Mouse (Mus musculus) embryo, embryonic 10.5 days (tissue): ENCODE data around the gene Glt8d2.
A peak's percentile ranks its signal among the peaks of the same experiment; 100 is the strongest.
"Not testable (repeated sequence)": the region's sequence is repeated elsewhere in the genome, so short reads cannot be mapped to it uniquely, and the experiment has no call there.

Experiments used
- DNase-seq: peaks from one replicate; pipeline ENCODE4 v3.0.0-alpha.2; 2015; ENCODE audit warnings: low spot score

Gene Glt8d2

GRCm38 (mm10) chr10:82646083-82646482 is 44.4 kb downstream of the Glt8d2 start:
- DNase-seq: no peak

GRCm38 (mm10) chr10:82641481-82641880 is 49.0 kb downstream of the Glt8d2 start:
- no peak for DNase-seq

DNA sequence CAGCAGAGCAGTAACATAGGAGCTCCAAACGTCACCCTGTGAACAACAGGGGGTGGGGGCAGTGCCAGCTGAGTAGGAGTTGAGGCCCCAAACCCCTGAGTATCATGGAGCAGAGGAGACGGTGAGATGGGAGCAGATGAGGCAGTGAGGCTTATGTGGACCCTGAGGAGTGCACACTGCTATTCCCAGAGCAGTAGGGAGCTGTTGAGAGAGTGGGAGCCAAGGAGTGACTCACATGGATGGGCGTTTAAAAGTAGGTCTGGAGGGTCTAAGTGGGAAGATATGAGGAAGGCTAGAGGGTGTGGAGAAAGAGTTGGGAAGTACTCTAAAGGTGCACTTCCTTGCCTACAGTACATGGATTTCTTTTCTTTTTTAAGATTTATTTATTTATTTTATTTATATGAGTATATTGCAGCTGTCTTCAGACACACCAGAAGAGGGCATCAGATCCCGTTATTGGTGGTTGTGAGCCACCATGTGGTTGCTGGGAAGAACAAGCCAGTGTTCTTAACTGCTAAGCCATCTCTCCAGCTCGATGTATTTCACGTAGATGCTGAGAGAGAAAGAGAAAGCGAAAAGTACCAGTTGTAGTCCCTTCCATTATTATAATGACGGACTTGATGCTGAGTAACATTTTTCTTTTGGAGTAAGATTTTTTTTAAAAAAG is 51.3 kb downstream of the Glt8d2 start:
- DNase-seq: no peak

- no peak for DNase-seq
These were observed 54.1 kb downstream of the Glt8d2 start for GRCm38 (mm10) chr10:82636321-82636720.

DNA sequence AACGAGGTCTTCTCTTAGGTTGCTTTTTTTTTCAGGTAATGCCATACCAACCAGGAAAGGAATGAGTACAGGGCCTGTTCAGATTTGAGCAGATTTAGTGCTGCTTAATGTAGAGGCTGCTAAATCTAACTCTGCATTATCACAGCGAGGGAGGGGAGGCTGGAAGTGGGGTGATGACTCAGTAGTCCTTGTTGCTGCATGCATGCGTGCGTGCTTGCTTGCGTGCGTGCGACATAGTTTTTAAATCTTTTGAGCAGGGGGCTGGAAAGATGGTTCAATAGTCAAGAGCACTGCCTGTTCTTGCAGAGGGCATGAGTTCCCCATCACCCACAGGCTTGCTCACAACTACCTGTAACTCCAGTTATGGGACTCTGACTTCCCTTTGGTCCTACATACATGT is 56.1 kb downstream of the Glt8d2 start:
- DNase-seq: no peak

DNA sequence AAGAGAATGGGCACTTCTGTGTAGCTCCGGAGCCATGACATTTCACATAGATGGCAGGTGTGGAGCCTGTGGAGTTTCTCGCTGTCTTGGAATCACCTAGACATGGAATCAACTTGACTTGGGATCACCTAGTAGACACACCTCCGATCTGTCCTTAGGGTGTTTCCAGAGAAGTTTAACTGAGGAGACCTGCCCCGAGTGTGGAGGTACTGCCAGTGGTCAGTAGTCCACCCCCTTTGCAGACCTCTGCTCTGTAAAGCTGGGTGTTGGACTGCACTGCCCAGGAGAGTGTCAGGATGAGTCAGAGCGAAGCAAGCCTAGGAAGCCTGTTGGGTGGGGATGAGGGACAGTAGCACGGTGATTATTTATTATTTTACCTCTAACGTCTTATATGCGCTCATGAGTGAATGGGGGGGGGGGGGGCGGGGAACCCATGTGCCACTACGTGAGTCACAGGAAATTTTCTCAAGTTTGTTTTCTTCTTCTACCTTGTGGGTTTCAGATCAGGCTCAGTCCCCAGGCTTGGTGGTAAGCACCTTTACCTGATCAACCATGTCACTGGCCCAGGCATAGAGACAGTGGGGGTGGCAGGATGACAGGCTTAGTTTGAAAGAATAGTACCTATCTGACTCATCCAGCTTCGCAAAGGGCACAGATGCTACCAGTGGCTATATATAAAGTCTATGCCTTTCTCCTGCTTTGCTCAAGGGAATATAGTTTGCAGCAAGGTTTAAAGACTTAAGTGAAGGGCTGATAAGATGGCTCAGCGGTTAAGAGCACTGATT is 57.8 kb downstream of the Glt8d2 start:
- no peak for DNase-seq

DNA sequence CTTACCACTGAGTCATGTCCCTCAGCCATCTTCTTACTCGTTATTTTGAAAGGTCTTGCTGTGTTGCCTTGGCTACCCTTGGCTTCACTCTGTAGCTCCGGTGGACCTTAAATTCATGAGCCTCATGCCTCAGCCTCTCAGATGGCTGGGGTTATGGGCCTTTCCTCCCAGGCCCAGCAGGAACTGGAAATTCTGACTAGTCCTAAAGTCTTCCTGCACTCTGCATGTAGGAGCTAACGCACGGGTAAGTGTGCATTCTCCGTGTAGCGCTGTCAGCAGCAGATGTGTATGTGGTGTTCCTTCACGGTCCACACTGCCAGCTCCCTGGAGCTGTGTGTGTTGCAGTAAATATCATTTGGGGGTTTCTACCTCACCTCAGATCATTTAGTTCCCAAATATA is 59.3 kb downstream of the Glt8d2 start:
- no peak for DNase-seq

DNA sequence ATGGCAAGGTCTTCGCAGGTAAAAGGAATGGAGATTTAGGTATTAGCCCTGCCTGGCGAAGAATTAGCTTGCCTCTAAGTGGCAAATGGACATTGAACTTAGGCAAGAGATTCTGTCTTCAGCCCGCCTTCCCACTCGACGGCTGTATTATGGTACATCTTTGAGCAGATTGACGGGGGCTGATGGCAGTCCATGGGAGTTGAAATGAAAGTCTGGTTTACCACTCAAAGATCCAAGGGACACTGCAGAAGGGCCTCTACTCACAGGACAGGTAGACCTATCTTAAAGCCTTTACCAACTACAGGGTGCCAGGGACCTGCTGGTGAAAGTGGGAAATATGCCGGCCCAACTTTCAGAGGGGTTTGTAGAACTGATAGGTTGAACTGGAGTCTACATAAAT is 60.0 kb downstream of the Glt8d2 start:
- no peak for DNase-seq

DNA sequence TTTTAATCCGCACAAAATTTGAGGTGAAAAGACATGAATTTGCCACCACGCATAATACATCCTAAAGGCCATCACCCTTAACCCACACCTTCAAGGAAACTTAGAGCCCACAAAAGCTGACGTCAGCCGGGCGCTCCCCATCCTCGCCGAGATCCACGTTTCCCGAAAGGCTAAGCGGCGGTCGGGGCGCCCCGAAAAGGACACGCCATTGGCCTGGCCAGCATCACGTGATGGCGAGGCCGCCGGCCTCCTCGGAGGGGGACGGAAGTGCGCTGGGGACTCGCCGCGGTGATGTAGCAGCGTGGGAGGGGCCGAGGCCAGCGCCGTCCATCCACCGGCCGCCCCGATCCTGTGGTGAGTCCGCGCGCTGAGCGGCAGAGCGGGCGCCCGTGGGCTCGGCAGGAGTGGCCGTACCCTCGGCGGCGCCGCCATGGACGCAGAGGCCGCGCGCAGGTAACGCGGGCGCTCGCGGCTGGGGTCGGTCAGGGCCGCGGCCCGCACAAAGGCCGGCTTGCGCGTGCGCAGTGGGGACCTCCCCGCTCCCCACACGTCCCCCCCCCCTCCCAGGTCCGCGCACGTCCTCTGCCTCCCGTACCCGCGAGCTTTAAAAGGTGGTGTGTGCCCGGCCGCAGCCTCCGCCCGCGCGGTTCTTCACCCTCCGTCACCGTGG is 60.7 kb downstream of the Glt8d2 start, which contains the start of gene Tdg:
Gene Tdg, plus strand, starts transcription at position 243 of the 670 bp plus-strand sequence.
- DNase-seq: peak; percentile 96

GRCm38 (mm10) chr10:82629111-82629585 is 61.3 kb downstream of the Glt8d2 start:
- DNase-seq: peak; percentile 58

DNA sequence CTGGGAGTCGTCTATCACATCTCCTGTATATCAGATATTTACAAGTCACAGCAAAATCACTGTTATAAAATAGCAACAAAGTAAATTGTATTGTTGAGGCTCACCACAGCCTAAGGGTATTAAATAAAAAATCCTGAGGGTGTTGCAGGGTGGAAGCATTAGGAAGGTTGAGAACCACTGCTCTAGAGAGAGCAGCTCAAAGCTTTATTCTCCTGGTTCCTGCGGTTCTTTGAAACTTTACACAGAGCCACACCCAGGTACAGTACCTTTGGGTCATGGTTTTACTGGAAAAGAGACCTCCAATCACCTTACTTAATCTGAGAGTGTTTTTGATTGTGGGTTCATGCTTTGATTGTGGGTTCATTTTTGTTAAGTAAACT is 66.9 kb downstream of the Glt8d2 start:
- DNase-seq: not testable (repeated sequence)

- peak; percentile 93 for DNase-seq
These were observed 67.5 kb downstream of the Glt8d2 start, which contains the start of gene 1190007I07Rik for GRCm38 (mm10) chr10:82622671-82623552. Gene 1190007I07Rik, minus strand, starts transcription at chr10:82623228.

GRCm38 (mm10) chr10:82622235-82622634 is 68.2 kb downstream of the Glt8d2 start:
- peak; percentile 15 for DNase-seq
